Mouse (Mus musculus) myocyte (in vitro differentiated cells): ENCODE data around the gene Hbq1a.

Experiments
- CEBPB ChIP-seq: IDR thresholded peaks from 2 replicates; pipeline ENCODE4 v1.6.1; 2011; ENCODE audit warnings: mild to moderate bottlenecking, moderate library complexity; ENCODE audit not compliant: poor library complexity, insufficient read depth, severe bottlenecking
- E2F4 ChIP-seq: IDR thresholded peaks from one replicate; pipeline ENCODE4 v1.6.1; 2011; ENCODE audit warnings: mild to moderate bottlenecking, control low read depth, moderate library complexity; ENCODE audit not compliant: insufficient read depth
- MAX ChIP-seq: IDR thresholded peaks from one replicate; pipeline ENCODE4 v1.6.1; 2011; ENCODE audit warnings: low read depth, mild to moderate bottlenecking, control low read depth
- MYOD1 ChIP-seq, 3 experiments: IDR thresholded peaks; one replicate each; pipeline ENCODE4 v1.6.1; 2011; ENCODE audit warnings: control low read depth in 2 of 3, low read depth in 2 of 3, mild to moderate bottlenecking in 2 of 3, moderate library complexity in 1 of 3; ENCODE audit not compliant: insufficient read length in 2 of 3, control insufficient read depth in 1 of 3
- MYOG ChIP-seq, 3 experiments: IDR thresholded peaks; one replicate each; pipeline ENCODE4 v1.6.1; 2011; ENCODE audit warnings: control low read depth in 2 of 3, low read depth in 2 of 3, mild to moderate bottlenecking in 2 of 3; ENCODE audit not compliant: insufficient read length in 2 of 3, control insufficient read depth in 1 of 3, insufficient read depth in 1 of 3
- POLR2A ChIP-seq: IDR thresholded peaks from one replicate; pipeline ENCODE4 v1.6.1; 2011; ENCODE audit warnings: low read depth, mild to moderate bottlenecking, control low read depth, moderate library complexity; ENCODE audit not compliant: insufficient read length
- POLR2AphosphoS2 ChIP-seq: IDR thresholded peaks from one replicate; pipeline ENCODE4 v1.6.1; 2011; ENCODE audit warnings: low read depth, control low read depth; ENCODE audit not compliant: insufficient read length
- REST ChIP-seq: IDR thresholded peaks from one replicate; pipeline ENCODE4 v1.6.1; 2011; ENCODE audit warnings: mild to moderate bottlenecking, control low read depth, moderate library complexity; ENCODE audit not compliant: insufficient read depth, insufficient read length
- SRF ChIP-seq: IDR thresholded peaks from one replicate; pipeline ENCODE4 v1.6.1; 2011; ENCODE audit warnings: low read depth; ENCODE audit not compliant: control insufficient read depth, insufficient read length
- TCF12 ChIP-seq: IDR thresholded peaks from one replicate; pipeline ENCODE4 v1.6.1; 2011; ENCODE audit warnings: mild to moderate bottlenecking, control low read depth; ENCODE audit not compliant: poor library complexity, insufficient read depth, severe bottlenecking
- TCF3 ChIP-seq: IDR thresholded peaks from one replicate; pipeline ENCODE4 v1.6.1; 2011; ENCODE audit warnings: low read depth, control low read depth; ENCODE audit not compliant: insufficient read length
- USF1 ChIP-seq: IDR thresholded peaks from one replicate; pipeline ENCODE4 v1.6.1; 2011; ENCODE audit warnings: low read depth, mild to moderate bottlenecking, control low read depth, moderate library complexity

GRCm38 (mm10) chr11:32302824-32303419 lies 3.1 kb downstream of the Hbq1a start:
- no peak for TF ChIP-seq POLR2A
- no peak for TF ChIP-seq SRF
- no peak for TF ChIP-seq USF1
- no peak for TF ChIP-seq TCF12
- no peak for TF ChIP-seq E2F4
- no peak for TF ChIP-seq MAX
- TF ChIP-seq TCF3: no peak
- no peak for TF ChIP-seq CEBPB
- TF ChIP-seq POLR2AphosphoS2: no peak
- TF ChIP-seq REST: no peak
- peak in 1 of 3 experiments; percentile 55 for TF ChIP-seq MYOD1 (IDR thresholded peaks at IDR 0.05; ENCODE audit: control insufficient read depth in 1 of 3, insufficient read length in 2 of 3, low read depth in 2 of 3)
- no peak for TF ChIP-seq MYOG (IDR thresholded peaks at IDR 0.05; ENCODE audit: control insufficient read depth in 1 of 3, insufficient read depth in 1 of 3, insufficient read length in 2 of 3, low read depth in 2 of 3)
